Mouse (Mus musculus) monocyte, adult 5-6 weeks (primary cell): Measurements from ENCODE around the gene Usp30. TPM values are rescaled to one million over a fixed set of nuclear protein-coding genes. Genes with fewer than 3 reads are reported as not detected.

Source experiments
- ATAC-seq: fragments of 153-309, 156-312 bp; replicated peaks from 2 replicates; pipeline ENCODE4 v1.8.0; 2017; ENCODE audit warnings: mild to moderate bottlenecking; ENCODE audit not compliant: low TSS enrichment, insufficient number of reproducible peaks, severe bottlenecking, poor library complexity, low FRiP score
- total RNA-seq: library from RNA; stranded (forward); fragments of 200-1000, 200-491, 200-594 nt; gene quantifications from 3 replicates; pipeline ENCODE4 v1.2.3, GENCODE M21; 2017

Usp30 gene
- total RNA-seq, 1 experiment from 2014 or later = 11.0 TPM

GRCm38 (mm10) chr5:114146028-114146888 is 81.0 kb downstream of the Usp30 start, which contains the start of gene Acacb:
Gene Acacb, plus strand, starts transcription at chr5:114146535.
- ATAC-seq = no peak

- ATAC-seq = no peak
Observed at GRCm38 (mm10) chr5:114147043-114147972, 82.0 kb downstream of the Usp30 start.

DNA sequence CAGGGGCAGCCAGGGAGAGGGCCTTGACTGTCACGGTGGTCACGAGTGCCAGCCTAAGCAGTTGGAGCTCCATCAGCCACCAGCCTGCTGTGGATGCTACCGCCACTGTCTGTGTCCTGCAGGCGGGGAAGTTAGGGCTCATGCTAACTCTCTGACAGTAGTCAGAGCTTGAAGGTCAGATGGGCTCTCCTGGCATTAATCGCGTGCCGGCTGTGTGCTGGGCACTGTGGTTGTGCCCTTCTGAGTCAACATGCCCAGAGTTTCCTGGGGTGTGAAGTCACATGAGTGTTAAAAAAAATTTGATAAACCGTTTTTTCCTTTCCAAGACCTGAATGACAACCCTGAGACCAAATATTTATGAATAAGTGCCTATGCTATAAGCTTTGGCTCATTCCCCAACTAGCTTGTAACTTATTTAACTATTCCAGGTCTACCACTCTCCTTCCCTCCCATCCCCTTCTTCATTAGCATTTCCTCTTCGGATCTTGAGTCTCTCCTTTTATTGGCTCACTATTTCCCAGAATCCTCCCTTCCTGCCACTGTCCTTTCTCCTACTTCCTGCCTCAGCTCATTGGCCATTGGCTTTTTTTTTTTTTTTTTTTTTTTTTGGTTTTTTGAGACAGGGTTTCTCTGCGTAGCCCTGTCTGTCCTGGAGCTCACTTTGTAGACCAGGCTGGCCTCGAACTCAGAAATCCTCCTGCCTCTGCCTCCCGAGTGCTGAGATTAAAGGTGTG is 87.3 kb downstream of the Usp30 start:
- ATAC-seq = no peak

- ATAC-seq = no peak
Observed at GRCm38 (mm10) chr5:114153490-114153889, 88.2 kb downstream of the Usp30 start.

DNA sequence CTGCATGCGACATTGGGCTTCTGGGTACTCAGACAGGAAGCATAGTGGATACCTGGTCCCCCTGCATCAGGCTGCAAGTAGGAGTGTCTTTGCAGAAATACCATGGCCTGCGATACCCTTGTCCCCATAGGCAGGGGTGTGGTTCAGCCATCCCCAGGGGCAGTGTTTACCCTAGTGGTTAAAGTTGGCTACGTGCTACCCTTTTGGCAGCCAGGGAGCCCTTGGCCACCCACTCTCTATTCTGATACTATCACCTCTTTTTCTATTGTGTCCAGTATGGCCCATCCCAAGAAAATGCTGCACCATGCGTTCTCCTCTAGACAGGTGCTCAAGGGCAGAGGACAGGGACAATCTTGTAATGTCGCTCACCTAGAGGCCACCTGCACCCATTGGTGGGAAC is 89.5 kb downstream of the Usp30 start:
- ATAC-seq = no peak

GRCm38 (mm10) chr5:114155168-114155933 is 90.1 kb downstream of the Usp30 start:
- no peak for ATAC-seq

DNA sequence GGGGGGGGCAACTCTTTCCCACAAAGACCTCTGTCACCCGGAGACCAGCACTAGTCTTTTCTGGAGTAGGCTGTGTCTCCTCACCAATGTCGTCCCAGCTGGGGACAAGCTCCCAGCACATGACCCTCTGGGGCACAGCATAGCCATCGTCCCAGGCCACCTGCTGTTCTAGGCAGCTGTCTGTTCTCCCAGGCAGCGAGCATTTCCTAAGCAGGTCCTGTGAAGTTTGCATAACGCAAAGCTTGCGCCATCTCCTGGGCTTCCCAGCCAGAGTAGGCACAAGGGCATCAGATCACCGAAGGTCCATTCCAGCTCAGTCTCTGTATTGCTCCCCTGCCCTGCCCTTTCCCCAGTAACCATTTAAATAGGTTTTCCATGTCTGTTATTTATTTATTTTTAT is 92.0 kb downstream of the Usp30 start:
- ATAC-seq = no peak

DNA sequence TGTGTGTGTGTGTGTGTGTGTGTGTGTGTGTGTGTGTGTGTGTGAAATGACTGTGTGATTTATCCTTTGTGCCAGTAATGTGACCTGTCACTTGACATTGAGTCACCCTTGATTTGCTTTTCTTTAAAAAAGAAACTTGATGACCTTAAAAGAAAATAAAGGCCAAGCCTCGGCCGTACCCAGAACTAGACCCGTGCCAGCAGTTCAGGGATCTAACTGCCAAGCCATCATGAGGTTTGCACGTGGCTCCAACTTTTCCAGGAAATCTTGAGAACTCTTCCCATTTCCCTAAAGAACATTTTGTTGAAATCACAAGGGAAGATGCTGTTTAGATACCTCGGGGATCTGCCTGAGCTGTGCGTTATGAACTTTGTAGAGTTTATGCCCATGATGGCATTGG is 96.2 kb downstream of the Usp30 start:
- ATAC-seq = no peak

GRCm38 (mm10) chr5:114162106-114162815 is 97.0 kb downstream of the Usp30 start:
- no peak for ATAC-seq

DNA sequence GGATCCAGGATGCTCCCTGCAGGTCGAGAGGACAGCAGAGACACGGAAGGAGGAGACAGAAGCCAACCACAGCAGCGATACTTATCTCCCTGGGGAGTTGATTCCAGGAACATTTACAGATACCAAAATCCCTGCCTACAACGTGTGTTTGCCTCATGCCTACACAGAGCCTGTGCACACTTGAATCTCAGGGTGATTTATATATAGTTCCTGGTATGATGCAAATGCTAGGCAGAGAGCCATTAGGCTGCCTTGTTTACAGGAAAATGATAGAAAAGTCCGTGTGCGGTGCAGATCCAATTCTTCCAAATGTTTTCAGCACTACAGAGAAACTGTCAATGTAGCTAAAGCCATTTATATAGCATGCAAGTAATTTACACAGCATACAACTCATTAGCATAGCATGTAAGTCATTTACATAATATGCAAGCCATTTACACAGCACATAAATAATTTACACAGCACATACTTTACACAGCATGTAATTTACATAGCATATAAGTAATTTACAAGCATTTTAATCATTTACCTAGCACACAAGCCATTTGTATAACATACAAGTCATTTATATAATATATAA is 97.9 kb downstream of the Usp30 start:
- no peak for ATAC-seq

DNA sequence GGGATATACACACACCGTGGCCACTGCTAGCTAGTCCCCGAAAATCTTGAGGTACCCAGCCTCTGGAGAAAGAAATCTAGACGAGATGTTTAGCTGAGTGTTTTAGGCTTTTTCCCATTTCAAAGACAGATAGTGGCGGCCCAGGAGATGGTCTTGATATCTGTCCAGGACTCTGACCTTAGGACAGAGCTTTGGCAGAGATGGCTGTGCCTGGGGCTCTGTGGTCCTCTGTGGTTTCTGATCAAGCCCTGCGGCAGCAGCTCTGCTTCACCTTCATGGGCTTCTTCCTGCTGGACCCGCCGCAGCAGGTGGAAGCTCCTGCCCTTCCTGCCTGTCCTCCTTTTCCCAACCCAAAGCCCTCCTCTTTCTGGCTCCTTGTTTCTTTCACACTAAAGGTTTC is 105.1 kb downstream of the Usp30 start:
- no peak for ATAC-seq

DNA sequence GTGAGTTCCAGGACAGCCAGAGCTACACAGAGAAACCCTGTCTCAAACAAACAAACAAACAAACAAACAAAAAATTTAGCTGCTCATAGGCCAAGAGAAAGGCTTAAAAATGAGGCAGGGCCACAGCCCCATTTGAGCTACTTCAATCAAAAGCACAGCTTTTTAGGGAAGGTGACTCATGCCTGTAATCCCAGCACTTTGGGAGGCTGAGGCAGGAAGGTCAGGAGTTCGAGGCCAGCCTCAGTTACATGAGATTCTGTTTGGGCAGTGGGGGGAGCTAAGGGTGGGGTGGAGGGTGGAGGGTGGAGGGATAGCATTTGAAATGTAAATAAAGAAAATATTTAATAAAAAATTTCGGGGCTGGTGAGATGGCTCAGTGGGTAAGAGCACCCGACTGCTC is 107.7 kb downstream of the Usp30 start:
- ATAC-seq = no peak

DNA sequence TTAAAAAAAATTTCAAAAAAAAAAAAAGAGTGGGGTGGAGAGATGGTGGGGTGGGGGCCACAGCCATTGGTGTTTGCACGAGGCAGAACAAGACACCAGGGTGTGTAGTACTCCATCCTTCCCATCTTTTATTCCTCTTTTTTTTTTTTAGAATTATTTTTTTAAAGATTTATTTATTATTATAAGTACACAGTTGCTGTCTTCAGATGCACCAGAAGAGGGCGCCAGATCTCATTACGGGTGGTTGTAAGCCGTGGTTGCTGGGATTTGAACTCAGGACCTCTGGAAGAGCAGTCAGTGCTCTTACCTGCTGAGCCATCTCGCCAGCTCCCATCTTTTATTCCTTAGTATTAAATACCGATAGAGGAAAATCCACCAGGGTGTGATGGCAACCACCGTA is 108.2 kb downstream of the Usp30 start:
- no peak for ATAC-seq

- no peak for ATAC-seq
Observed at GRCm38 (mm10) chr5:114173877-114174581, 108.8 kb downstream of the Usp30 start.
